Mouse (Mus musculus) erythroblast, embryonic 14.5 days (primary cell): ENCODE data around the gene Trmt112.

ENCODE experiments used
- GATA1 ChIP-seq: IDR thresholded peaks from 2 replicates; pipeline ENCODE4 v1.6.1; 2012; ENCODE audit warnings: low read length, inconsistent platforms, mixed read lengths
- TAL1 ChIP-seq: IDR thresholded peaks from 3 replicates; pipeline ENCODE4 v1.6.1; 2012; ENCODE audit warnings: low read length, inconsistent platforms, mixed read lengths

DNA sequence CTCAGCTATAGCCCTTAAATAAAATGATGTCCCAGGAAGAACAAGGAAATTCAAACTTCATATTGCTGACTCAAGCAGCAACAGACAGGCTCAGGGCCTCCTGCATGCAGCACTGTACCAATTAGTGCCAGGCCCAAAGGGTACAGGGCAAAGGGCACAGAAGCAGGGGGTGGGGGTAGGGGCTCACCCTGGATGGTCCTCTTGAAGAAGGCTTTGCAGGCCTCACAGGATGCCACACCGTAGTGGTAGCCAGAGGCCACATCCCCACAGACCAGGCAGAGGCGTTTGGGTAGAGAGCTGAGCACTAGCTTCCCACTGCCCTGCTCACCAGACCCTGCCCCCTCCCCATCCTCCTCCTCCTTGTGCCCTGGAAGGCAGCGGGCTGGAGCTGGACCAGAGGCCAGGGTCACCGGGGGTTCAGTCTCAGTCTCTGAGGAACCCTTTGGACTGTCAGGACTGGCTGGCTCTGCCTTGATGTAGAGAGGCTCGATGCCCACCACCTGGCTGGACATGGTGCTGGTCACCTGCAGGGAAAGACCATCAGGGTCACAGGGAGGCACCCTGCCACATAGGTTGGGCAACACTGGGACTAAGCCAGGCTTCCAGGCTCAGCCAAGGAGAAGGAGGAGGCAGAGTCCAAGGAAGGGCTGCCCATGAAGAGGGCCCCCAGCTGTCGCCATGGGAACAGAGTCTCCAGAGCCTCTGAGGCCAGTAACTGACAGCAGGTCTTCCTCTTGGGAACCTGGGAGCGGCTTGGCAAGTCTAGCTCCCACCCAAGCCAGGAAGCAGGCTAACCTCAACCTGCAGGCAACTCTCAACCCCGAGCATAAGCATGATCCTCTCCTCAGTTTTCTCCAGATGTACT, 10.6 kb downstream of the Trmt112 start:
- TF ChIP-seq GATA1 (no peak), TAL1 (no peak)
